Mouse (Mus musculus): ENCODE measurements at regions not wholly inside any gene's neighbourhood (a gene's known extent, or its start where the extent isn't known, plus 50 kb on each side); places are given as distances from the start of the nearest gene placed in this dataset.

DNA sequence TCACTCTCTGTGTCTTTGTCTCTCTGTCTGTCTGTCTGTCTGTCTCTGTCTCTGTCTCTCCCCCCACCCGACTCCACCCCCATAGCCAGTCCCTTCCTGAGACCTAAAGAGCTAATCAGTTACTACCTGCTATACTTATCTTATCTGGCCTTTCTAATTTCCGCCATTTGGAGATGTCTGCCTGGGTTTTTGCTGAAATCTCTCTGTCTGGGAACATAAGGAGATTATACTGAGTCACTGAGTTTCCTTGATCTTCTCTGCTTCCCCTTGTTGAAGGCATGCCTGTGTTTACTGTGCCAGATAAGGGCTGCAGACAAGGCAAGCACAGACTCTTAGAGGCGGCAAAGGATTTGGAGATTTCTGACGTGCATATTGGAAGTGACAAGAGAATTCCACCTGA is 699.0 kb upstream of the Sox9 start:
- no peak for DNase-seq (ENCODE audit: extremely low spot score, low read depth, low spot score)

DNA sequence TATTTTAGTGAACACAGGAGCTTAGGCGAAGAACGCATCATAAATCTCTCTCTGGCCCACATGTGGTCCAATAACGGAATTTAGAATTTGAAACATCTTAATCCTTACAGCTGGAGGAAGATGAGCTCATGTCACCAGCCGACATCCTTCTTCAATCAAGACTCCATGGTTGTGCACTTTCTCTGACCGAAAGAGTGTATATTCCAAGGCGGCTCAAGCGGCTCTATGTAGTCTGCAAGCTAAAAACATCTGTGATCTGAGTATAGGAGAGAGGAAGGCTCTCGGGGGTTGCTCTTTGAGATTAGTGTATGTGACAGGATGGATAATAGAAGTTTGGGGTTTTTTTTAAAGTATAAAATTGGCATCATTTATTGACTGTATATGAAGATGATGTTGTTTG is 689.9 kb upstream of the Sox9 start:
- no peak for DNase-seq (ENCODE audit: extremely low spot score, low read depth, low spot score)

DNA sequence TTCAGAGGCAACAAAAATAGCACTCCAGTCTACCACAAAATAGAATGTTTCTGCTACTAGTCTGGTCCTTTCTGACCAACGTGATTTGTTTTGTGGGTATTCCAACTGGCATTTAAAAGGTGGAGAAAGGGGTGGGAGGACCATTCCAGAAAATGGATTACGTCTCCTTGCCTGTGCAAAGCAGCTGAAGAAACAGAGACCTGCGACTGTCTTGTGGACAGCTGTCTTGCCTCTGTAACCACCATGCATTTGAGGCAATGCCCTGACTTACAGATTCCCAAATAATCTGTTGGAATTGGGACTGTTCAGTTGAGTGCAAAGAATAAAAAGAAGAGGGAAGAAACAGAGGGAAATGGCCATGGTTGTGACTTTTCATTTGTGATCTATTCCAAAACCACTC is 687.0 kb upstream of the Sox9 start:
- no peak for DNase-seq (ENCODE audit: extremely low spot score, low read depth, low spot score)

DNA sequence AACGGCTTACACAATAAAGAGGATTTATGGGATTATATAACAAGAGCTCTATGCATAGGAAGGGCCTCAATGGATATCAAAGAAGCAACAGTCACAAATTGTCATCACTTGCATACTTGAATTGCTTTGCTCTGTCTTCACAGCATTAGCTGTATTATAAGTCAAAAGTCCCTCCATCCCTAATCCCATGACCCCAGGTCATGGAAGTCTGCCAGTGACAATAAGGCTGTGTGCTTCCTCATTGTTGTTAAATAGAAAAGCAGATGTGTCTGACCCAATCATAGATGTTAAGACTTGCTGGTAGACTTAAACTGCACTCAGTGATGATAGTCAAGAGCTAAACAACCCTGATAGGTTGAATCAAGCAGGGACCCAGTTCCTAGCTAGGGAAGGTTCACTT is 683.9 kb upstream of the Sox9 start:
- DNase-seq (ENCODE audit: extremely low spot score, low read depth, low spot score): no peak

DNA sequence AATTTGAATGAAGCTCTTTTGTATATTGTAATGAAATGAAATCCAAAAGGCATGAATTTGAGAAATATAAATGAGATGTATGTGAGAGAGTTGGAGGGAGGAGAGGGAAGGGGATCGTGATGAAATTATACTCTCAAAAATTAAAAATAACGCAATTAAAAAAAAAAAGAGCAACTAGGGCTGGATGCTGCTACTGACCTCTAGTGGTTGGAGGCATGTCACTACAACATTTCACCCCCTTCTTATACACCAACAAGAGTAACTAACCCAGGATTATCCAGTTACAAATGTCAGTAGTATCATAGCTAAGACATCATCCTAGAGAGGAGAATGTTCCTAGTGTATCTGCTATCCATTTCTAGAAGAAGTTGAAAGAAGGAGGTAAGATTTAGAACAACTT is 678.8 kb upstream of the Sox9 start:
- DNase-seq (ENCODE audit: extremely low spot score, low read depth, low spot score): no peak

DNA sequence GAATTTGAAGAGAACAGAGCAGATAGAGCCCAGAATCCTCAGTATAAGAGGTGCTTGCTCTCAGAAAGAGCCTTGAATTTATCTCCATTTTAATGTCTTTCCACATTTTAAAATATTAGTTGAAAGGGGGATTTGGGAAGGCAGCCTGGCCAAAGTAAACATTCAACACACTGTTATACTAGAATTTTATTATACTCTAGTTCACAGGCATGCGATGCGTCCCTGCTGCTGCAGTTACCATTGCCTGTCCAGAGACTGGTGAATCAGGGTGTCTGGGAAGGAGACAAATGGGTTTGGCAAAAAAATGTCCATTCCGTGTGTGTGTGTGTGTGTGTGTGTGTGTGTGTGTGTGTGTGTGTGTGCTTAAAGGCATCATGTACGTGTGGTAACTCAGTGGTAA is 675.1 kb upstream of the Sox9 start:
- no peak for DNase-seq (ENCODE audit: extremely low spot score, low read depth, low spot score)

DNA sequence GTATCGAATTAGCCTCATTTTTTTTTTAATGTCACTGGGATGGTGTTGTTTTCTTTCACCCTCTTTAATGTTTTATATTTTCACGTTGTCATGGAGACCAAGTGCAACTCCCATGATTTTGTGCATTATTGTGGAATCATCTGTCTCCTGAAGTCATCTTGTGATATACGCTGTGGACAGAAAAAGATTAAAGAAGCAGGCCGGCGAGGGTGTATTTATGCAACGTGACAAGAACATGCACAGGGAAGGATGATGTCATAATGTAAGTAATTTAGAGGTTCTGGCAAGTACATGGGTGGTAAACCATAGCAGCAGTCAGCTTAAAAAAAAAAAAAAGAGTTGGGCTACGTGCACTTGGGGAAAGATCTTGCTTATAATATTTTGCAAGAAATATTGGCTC is 674.7 kb upstream of the Sox9 start:
- DNase-seq (ENCODE audit: extremely low spot score, low read depth, low spot score): no peak

DNA sequence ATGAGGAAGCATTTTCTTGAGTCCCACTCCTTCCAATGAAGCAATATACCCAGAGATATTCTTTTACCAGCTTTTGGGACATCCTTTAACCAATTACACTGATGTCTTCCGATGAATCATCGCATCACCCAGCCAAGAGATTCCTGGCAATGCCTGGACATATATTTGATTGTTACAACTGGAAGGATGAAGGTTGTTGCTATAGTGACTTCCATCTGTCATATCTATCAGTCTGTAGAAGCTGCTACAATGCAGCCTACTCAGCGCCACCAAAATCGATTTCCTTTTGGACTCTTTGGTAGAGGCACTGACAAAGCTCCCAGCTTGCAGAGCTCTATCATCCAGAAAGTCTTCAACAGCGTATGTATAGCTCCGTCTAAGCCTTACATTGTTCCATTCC is 661.0 kb upstream of the Sox9 start:
- DNase-seq (ENCODE audit: extremely low spot score, low read depth, low spot score): no peak

DNA sequence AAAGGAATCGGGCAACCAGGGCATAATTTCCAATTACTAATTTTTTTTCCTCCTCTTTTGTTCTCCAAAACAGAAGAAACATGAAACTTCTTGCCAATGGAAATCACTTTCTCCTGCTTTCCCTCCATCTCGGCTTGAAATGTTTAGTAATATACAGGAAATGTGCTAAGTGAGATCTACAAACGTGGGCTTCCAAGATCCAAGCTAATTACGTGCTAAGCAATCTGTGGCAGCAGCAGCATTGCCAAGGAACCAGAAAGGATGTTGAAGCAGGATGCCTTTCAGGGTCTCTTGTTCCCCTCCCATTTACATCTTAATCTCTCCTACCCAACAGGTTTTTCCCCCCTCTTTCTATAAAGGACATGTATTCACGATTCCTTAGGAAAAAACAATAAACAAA is 660.2 kb upstream of the Sox9 start:
- DNase-seq (ENCODE audit: extremely low spot score, low read depth, low spot score): no peak

DNA sequence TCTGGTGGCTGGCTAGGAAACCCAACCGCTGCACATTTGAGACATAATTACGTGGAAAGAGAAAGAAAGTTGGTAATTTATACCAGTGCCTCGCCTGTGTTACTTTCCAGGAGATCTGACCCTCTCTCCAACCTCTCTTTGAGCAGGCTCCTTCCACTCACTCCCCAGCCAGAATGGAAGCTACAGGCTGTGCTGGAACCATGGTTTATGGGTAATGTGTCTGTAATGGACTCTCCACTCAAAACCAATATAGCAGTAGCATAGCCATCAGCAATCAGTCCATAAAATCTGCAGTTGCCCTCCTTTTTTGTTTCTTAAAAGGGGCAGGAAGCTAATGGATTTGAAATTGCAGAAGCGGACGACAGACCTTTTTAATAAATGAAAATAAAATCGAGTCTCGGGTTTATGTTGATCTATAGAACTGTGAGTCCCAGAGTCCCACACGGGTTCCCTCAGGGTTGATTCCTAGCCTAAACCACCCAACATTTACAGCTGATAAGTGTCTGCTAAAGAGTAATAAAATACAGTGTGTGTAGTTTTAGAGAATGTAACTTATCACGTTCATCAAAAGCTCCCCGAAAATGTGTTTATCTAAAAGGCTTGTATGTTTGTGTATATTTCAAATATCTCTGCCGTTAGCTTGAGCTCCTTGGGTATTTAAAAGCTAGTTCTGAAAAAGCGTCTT is 656.6 kb upstream of the Sox9 start:
- DNase-seq (ENCODE audit: extremely low spot score, low read depth, low spot score): no peak

DNA sequence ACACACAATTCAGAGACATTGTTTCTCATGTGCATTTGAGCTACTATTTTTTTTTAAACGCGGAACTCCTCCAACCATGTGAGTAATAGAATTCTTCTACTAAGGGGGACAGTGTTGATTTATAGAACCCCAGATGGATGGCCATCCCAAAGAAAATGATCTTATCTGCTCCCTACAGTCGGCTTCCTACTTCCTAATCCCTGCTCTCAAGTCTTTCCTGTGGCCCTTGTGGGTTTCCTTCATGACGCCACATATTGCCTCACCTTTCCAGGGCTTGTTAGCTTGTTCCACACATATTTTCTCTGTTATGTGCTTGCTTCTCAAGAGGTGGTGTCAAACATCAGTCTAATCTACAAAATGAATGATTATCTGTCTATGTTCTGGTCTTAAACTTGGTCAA is 651.9 kb upstream of the Sox9 start:
- DNase-seq (ENCODE audit: extremely low spot score, low read depth, low spot score): no peak

DNA sequence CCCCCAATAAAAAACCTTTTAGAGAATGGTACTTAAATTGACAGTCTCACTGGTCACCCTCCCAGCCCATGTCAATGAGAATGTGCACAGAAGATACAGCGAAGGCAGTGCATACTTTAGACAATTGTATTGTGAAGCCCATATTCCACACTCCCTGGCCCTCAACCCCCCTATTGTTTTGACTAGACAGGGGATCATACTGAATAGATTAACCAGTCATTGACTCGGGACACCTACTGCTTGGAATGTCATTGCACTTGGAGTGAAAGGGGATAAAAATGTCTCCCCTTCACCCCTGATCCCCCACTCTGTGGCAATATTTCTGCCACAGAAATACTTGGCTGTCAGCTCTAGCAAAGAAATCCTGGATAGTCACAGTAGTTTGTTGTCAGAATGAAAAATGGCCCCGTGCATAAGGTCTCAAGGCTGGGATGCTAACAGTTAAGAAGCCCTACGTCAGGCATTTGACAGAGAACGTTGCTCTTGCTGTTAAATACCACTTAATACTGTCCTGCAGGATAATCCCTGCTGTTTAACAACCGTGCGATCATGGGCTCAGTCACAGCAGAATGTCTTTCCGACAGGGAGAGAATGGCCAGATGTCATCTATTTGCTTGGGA is 644.5 kb upstream of the Sox9 start:
- no peak for DNase-seq (ENCODE audit: extremely low spot score, low read depth, low spot score)

DNA sequence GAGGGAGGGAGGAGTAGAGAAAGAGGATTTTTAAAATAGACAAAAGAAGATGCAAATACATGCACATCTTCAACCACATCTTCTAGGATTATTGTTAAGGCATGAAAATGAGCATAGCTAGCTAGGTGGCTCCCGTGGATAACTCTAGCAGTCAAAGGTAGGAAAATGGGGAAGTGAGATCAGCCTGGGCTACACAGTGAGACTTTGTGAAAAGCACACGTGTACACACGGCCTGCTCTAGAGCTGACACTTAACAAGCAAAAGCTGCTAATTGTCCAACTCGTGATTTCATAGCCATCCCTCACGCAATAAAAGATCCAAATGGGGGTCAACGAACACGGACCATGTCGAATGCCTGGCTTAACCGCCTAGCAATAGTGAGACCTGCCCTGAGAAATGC is 642.0 kb upstream of the Sox9 start:
- no peak for DNase-seq (ENCODE audit: extremely low spot score, low read depth, low spot score)

DNA sequence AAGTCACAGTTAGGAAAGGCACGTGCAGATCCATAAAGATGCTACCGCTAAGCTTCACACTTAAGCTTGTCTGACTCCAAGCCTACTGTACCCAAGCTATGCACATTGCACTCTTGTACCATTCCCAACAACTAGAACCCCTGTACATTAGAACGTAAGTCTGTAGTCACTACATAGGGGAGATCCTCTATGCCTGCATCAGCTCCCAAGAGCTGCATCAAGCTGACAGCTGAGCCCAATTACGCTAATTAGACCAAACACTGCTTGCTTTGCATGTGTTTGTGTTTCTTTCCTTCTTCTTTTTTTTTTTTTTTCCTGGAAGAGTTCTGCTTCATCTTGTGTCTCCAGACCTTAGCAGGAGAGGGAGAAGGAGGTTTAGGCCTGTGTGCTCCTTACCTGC is 641.5 kb upstream of the Sox9 start:
- no peak for DNase-seq (ENCODE audit: extremely low spot score, low read depth, low spot score)

DNA sequence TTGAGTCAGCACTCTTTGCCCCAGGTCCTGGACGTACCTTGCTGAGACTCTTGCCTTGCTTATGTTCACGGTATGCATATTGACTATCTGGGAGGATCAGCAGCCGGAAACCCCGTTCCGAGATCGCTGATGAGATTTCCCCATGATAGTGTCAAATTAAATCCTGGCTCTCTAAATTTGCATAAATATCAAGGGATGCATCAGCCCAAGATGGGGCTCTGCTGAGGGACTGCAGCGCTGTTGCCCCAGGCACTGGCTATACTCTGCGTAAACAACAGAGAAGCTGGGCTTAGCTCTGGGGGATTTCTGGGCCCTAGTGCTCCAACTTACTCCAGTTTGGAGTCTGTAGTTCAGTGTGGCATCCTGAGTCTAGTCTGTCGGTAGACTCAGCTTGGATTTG is 641.1 kb upstream of the Sox9 start:
- no peak for DNase-seq (ENCODE audit: extremely low spot score, low read depth, low spot score)

DNA sequence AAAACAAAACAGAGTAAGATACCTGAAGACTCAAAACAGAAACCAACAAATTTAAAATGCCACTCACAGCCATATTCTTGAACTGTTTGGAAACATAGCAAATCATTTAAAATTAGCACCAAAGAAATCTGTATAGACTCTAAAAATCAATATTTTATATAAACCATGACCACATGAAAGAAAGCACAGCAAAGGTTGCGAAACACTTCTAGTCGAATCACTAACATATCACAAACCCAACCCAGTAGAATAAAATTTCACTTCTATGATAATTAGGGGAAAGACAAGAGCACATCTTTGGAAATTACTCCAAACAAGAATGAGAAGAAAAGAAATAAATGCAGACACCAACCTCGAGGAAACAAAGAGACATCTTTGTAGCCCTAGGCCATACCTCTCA is 630.0 kb upstream of the Sox9 start:
- no peak for DNase-seq (ENCODE audit: extremely low spot score, low read depth, low spot score)

DNA sequence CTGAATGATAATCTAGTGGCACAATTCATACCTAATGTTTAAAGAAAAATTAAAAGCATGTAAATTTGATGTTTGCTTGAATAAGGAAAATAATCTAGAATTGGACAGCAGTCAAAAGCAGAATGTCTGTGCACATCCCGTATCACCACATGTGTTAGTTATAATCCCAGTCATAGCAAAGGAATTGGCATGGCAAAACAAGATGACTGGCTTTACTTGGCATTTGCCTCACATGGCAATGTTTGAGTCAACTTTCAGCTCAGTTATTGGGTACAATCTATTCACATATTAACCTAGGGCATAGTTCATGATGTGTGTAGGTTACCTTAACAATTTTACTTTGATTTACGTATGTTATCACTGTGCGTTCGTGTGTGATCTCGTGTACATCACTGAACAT is 628.8 kb upstream of the Sox9 start:
- DNase-seq (ENCODE audit: extremely low spot score, low read depth, low spot score): no peak

DNA sequence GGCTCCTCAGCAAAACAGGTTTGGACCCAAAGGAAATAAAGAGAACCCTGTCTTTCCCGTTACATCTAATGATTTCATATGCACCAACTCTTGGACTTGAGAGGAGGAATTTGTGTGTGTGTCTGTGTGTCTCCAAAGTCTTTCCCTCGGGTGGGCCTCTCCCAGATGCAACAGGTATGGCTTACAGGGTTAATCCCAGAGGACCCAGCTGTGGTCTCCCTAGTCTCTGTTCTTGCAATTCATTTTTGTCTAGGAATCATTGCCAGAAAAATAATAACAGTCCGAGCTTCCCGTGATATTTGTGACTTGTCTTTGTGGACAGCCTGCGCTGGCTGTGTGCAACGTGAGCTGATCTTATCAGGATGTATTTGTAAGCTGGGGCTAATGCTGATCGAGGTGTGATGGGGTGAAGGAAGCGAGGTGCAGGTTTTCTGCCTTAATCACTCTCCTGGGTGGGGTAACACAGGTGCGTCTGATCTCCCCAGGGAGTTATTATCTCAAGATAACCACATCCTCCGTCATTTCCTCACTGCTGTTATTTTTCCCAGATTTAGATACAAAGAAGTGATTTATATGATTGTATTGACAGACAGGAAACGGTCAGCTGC is 627.2 kb upstream of the Sox9 start:
- DNase-seq (ENCODE audit: extremely low spot score, low read depth, low spot score): no peak

DNA sequence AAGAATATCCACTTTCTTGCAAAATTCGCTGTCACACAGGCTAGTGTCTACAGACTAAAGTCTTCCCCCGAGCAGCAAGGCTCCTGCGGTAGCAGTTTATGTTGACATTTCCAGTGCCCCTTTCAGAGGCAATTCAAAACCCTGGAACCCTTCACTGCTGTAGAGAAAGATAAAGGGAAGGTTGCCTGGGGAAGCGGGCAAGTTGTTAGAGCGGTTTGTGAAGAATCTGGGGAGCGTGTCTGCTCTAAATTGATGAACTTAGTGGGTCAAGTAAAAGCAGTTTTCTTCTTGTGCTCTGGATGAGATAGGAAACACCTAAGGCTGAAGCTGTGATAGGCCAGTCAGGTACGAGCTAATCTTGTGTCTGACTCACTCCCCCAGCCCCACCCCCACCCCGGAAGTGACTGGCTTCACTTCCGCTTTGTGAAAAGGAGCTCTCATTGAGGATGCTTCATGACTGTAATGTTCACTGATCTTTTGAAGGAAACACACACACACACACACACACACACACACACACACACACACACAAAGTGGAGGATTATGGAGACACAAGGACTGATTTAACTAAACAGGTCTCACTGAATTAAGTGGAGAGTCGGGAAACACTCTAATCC is 626.6 kb upstream of the Sox9 start:
- DNase-seq (ENCODE audit: extremely low spot score, low read depth, low spot score): no peak

DNA sequence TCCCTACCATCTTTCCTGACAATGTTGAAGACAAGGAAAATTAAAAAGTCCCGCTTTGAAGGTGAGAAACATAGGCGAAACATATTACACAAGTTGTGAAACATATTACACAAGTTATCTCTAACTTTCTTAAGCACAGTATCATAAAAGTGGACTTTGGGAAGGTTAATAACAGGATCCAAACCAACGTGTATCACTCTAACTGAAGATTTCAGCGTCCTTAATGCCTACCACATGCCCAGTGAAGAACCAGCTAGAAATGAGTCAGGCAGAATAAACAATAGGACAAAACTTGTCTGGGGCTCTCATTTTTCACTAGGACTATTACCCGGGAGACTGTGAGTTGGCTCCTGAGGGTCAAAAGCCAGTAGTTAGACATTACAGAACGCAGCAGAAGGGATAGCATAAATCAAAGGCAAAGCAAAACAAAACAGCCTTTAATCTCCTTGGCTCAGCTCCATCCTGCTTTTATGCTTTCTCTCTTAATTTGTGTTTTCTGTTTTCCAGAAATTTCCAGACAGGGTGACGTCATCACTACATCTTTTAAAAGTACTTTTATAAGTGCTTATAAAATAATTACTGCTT is 618.3 kb upstream of the Sox9 start:
- DNase-seq (ENCODE audit: extremely low spot score, low read depth, low spot score): no peak

DNA sequence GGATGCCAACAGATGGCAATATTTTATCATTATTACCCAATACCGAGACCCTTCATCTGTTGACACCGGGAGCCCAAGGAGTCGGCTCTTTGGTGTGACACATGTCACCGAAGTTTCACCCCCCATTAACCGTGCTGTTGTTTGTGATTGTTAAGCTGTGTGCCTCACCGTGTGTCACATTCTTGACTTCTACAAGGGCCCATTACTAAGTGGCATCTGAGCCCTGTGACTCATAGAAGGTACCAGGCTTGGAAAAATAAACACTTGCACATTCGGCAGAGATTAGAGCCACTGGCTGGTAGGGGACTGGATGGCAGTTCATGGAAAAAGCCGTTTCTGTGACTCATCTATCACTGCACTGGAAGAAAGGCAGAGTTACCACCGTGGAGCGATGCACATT is 608.4 kb upstream of the Sox9 start:
- DNase-seq (ENCODE audit: extremely low spot score, low read depth, low spot score): no peak

DNA sequence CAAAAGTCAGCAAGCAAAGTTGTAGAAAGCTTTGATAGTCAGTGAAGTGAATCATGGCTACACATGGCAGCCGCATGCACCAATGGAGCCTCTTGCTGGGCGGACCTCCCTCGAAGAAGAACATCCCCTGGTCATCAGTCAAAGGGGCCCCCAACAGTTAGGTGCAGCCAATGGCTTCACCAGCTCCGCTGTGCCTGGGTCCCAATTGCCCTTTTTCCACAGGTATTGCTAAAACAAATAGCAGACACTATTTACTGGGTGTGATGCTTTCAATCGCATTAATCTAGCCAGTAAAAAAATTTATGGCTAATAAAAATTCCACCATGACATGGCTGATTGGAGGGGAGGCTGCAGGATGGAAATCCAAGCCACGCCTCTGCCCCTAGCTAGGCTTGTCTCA is 606.7 kb upstream of the Sox9 start:
- DNase-seq (ENCODE audit: extremely low spot score, low read depth, low spot score): no peak

All from hindlimb bud, embryonic 11.5 days (tissue).